ENCODE assay signal across 9 mouse cellular contexts in genomic region chr8:49829345-49829744, GRCm38 (mm10).
A peak's percentile ranks its signal among the peaks of the same experiment; 100 is the strongest.
DNase-seq lines count a peak whose midpoint lies in the region; ATAC-seq lines count a peak whose summit lies in the region.
"Had no signal": no experiment of that assay in that cellular context is flagged by ENCODE, and none has a peak within 500 bp of the region (broad histone marks: within the 10 kb centered on the region; RNA-seq: fewer than 3 reads in every experiment).

No protein-coding gene starts in this region.

- no peaks in the 10 kb centered on the region for H3K9me3 ChIP-seq in midbrain, embryonic 10.5 days (replicated peaks)
- H3K9me3 ChIP-seq in midbrain, embryonic 13.5 days = no peaks in the 10 kb centered on the region
- no peaks in the 10 kb centered on the region for H3K9me3 ChIP-seq in embryonic facial prominence, embryonic 11.5 days (replicated peaks; ENCODE audit: control insufficient read depth, low read length)

- no peaks in the 10 kb centered on the region for H3K36me3 ChIP-seq in midbrain, embryonic 10.5 days
- H3K36me3 ChIP-seq in midbrain, embryonic 13.5 days = no peaks in the 10 kb centered on the region
- H3K36me3 ChIP-seq in embryonic facial prominence, embryonic 11.5 days (replicated peaks; ENCODE audit: control insufficient read depth, insufficient read depth, low read depth, low read length) = no peaks in the 10 kb centered on the region

- 46% methylated on average over 2 of the region's 2 CpGs for WGBS in midbrain, embryonic 10.5 days
- 27% methylated on average over 2 of the region's 2 CpGs for WGBS in midbrain, embryonic 13.5 days
- 22% methylated on average over 2 of the region's 2 CpGs for WGBS in embryonic facial prominence, embryonic 11.5 days

- H3K4me2 ChIP-seq in midbrain, embryonic 13.5 days (replicated peaks) = no peak overlapping the region
- H3K4me2 ChIP-seq in embryonic facial prominence, embryonic 11.5 days (ENCODE audit: low read depth, low read length) = no peak overlapping the region

- H3K9ac ChIP-seq in midbrain, embryonic 13.5 days (replicated peaks) = no peak overlapping the region
- no peak overlapping the region for H3K9ac ChIP-seq in embryonic facial prominence, embryonic 11.5 days (replicated peaks; ENCODE audit: low read length)

- no peak for ATAC-seq in midbrain, embryonic 13.5 days
- no peak for ATAC-seq in embryonic facial prominence, embryonic 11.5 days (replicated peaks; ENCODE audit: insufficient number of reproducible peaks, low FRiP score, low TSS enrichment, low read depth)

- H3K27ac ChIP-seq in midbrain, embryonic 10.5 days (replicated peaks) = no peak overlapping the region
- H3K27ac ChIP-seq in midbrain, embryonic 13.5 days = no peak overlapping the region
- H3K27ac ChIP-seq in embryonic facial prominence, embryonic 11.5 days (replicated peaks; ENCODE audit: low read depth, low read length) = no peak overlapping the region

- peak; percentile 28 for DNase-seq in midbrain, embryonic 10.5 days (ENCODE audit: low spot score)
- DNase-seq in adrenal gland, postnatal 10 days = peak; percentile 61
- peak; percentile 81 for DNase-seq in embryonic facial prominence, embryonic 11.5 days (ENCODE audit: low spot score)
- DNase-seq in kidney, postnatal 14 days = peak; percentile 54
- peak; percentile 38 for DNase-seq in lung, postnatal 10 days
- no peak for DNase-seq in yolk sac, embryonic 10.5 days (ENCODE audit: low spot score)
- DNase-seq in heart, adult 9 months (ENCODE audit: low spot score in 2 of 2) = no peak

- 0 out of 2 replicates have a peak, but pooled peaks cover 5% of the 10 kb centered on the region for H3K4me1 ChIP-seq in midbrain, embryonic 10.5 days
- peaks cover 6% of the 10 kb centered on the region; the same call in 1 of the 2 replicates for H3K4me1 ChIP-seq in midbrain, embryonic 13.5 days (replicated peaks)
- no peaks in the 10 kb centered on the region for H3K4me1 ChIP-seq in embryonic facial prominence, embryonic 11.5 days (ENCODE audit: control insufficient read depth, insufficient read depth, low read length)

- H3K4me3 ChIP-seq in midbrain, embryonic 10.5 days = no peak overlapping the region
- H3K4me3 ChIP-seq in midbrain, embryonic 13.5 days (replicated peaks) = no peak overlapping the region
- H3K4me3 ChIP-seq in embryonic facial prominence, embryonic 11.5 days (ENCODE audit: low read depth, low read length) = no peak overlapping the region
- H3K4me3 ChIP-seq: erythroblast, embryonic 14.5 days had no signal

- no peaks in the 10 kb centered on the region for H3K27me3 ChIP-seq in midbrain, embryonic 10.5 days (ENCODE audit: low read depth, poor library complexity, severe bottlenecking)
- no peaks in the 10 kb centered on the region for H3K27me3 ChIP-seq in midbrain, embryonic 13.5 days
- H3K27me3 ChIP-seq in embryonic facial prominence, embryonic 11.5 days (ENCODE audit: control insufficient read depth, insufficient read depth, low read length) = no peaks in the 10 kb centered on the region

Comparison
In these comparisons a context has a peak if more than half of its experiments do, and no peak if none do; other contexts are left out.
1. DNase-seq: peak in midbrain, embryonic 10.5 days (single experiment), adrenal gland, postnatal 10 days (single experiment), embryonic facial prominence, embryonic 11.5 days (single experiment), kidney, postnatal 14 days (single experiment) and lung, postnatal 10 days (single experiment); none in yolk sac, embryonic 10.5 days (single experiment) and heart, adult 9 months (0 of 2).